Mouse (Mus musculus) retina, embryonic 14.5 days (tissue): Measurements from ENCODE around the gene Rfx3.

Experiments
- DNase-seq: peaks from one replicate; pipeline ENCODE4 v3.0.0-alpha.2; 2015; ENCODE audit warnings: low spot score

Rfx3 gene

DNA sequence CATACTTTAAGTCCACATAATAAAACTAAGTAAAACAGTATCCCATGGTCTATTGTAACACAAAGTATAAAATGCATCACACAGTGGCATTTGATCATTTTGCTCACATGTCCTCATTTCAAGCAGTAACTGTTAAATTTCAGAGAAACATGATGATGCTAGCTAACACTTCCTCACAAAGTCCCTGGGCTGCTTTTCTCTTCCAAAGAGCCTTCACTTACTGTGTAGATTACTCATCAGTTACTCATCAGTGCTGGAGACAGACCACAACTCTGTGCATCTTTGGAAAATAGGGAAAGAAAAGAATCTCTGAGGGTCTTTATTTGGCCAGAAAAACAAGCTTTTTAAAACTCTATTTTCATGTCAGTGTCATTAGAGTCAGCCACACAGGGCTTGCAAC is 294.7 kb downstream of the Rfx3 start:
- no peak for DNase-seq
